Mouse (Mus musculus) CD8-positive naive resting alpha-beta T cell, adult 2 months (primary cell): Measurements from ENCODE around the gene I0C0044D17Rik.
"Not testable (repeated sequence)": the region's sequence is repeated elsewhere in the genome, so short reads cannot be mapped to it uniquely, and the experiment has no call there.

Experiments
- DNase-seq, 2 experiments: peaks; one replicate each; pipeline ENCODE4 v3.0.0; 2022; ENCODE audit warnings: low read depth in 2 of 2, low spot score in 2 of 2

I0C0044D17Rik gene

DNA sequence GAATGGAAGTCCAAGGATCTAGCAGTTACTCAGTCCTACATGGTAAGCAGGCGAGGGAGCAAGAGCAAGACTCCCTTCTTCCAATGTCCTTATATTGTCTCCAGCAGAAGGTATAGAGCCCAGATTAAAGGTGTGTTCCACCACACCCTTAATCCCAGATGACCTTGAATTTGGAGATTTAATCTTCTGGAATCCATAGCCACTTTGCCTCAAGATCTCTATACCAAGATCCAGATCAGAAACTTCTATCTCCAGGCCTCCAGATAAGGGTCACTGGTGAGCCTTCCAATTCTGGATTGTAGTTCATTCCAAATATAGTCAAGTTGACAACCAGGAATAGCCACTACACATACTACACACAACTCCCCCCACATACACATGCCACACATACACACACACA lies at the start of gene I0C0044D17Rik:
Gene I0C0044D17Rik, minus strand, starts transcription at position 101 of the 400 bp plus-strand sequence.
- DNase-seq: not testable (repeated sequence)

DNA sequence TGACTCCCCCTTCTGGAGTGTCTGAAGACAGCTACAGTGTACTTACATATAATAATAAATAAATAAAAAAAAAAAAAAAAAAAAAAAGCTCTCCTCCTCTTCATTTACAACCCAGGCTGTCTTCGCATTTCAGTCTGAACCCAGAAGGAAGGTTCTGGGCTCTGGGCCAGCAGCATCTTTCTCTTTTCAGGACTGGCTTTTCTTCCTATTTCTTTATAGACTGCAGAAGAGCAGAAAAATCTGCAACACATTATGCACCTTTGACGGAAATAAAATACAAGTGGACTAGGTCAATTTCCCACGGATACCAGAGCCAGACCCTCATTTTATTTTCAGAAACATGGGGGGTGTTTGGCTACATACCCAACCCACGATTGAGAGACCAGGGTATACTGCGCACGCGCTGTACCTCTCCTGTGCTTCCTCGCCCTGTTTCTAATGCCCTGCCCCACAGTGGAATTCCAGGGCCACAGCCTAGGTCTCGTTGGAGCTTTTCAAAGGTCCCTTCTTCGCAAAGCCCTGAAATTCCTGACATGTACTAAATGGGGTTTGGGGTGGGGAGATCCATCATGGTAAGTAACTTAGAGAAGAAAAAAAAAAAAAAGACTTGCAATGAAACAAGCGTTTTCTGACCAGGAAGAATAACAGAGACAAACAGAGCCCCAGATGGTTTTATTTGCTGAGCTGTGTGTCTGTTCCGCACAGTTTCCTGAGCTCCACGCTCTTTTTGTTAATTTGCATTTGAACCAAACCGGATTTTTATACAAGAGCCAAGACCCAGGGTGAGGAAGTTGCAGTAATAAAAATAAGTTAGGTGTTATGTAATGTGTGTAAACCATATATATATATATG lies 42.0 kb upstream of the I0C0044D17Rik start:
- no peak for DNase-seq

DNA sequence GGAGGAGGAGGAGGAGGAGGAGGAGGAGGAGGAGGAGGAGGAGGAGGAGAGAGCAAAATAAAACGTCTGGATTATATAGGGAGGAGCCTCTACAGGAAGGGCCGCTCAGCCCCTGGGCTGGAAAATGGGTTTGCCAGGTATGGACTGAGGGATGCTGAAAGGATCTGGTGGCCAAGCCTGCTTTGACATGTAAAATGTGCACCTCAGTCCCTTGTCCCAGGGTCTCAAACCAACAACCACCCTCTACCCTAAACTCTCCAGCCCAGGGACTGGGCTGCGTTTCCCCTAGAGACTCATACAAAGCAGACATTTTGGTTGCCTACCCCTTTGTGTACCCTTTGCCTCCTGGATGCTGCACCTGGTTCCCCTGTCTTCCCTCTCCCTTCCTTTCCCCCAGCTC lies 40.9 kb upstream of the I0C0044D17Rik start:
- no peak for DNase-seq

DNA sequence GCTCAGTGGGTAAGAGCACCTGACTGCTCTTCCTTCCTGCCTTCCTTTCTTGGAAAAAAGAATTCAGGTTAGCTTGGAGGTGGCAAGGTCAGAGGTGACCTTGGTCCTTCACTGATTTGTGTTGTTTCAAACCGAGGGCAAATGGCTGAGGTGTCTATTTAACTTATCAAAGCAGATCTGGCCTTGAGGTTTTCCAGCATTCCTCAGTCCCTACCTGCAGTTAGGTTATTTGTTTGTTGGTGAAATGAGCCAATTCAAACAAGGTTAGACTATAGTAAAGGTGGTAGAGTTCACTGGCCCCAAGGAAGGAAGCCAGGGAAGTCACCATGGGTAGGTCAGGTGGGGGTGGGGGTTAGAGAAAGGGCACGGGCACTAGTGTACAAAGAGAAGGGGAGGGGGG lies 40.5 kb upstream of the I0C0044D17Rik start:
- no peak for DNase-seq

DNA sequence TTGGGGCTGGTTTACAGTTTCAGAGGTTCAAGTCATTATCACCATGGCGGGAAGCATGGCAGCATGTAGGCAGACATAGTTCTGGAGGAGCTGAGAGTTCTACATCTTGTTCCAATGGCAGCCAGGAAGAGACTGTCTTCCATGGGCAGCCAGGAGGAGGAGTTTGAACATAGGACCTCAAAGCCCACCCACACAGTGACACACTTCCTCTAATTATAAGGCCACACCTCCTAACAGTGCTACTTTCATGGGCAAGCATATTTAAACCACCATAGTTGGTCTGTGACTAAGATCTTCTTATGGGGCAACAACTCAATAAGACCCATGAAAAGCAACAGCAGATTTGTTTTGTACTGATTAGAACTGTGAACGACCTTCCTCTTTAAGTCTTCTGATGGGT lies 39.8 kb upstream of the I0C0044D17Rik start:
- no peak for DNase-seq

DNA sequence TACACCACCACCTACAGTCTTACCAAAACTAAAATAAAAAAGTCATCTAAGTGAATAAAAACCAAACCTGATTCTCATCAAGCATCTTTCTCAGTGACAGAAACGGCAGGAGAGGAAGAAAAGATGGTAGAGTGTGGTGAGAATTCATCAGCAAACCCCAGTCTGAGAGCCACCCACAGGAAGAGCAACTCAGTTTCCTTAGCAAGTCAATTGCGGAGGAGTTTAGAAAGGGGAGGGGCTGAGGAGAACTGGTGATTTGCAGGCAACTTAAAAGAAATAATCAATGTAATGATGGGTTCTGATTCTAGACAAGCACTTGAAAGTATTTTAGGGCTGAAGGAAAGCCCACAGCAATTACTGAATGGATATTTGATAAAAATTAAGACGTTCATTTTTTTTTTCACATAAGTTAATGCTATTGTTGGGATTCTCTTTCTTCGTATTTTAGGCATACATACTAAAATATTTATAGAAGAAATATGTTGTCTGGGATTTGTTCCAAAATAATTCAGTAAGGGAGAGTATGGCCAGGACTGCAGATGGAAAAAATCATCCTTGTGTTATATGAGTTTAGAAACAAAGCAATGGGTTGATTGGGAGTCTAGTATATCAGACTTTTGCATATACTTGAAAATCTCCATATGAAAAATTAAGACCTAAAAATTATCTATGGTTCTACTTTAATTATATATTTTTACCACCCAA lies 34.7 kb upstream of the I0C0044D17Rik start:
- no peak for DNase-seq

DNA sequence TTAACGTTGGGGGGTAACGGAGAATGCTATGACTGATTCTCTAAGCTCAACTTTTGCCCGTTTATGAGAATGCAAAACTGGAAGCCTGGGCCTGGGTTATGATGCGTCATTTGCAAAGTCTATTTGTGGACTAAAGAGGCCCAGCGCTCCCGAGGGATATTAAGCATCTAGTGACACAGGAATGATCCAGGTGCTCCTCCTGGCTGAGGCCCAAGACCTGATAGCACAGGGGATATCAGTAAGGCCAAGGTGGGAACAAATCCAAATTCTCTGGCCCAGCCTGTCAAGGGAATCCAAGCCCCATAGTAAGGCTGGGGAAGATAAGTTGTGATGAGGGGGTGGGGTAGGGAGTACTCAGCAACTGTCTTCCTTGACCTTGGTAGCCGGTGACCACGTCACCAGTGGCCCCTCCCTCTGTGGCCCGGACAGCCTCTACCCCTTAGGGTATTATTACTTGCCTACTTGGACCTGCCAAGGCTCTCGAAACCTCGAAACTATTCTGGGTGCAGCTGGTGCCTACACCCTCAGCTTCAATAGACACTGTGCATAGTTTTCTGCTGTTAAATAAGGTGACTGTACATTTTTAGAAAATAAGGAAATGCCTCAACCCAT lies 33.5 kb upstream of the I0C0044D17Rik start:
- no peak for DNase-seq

DNA sequence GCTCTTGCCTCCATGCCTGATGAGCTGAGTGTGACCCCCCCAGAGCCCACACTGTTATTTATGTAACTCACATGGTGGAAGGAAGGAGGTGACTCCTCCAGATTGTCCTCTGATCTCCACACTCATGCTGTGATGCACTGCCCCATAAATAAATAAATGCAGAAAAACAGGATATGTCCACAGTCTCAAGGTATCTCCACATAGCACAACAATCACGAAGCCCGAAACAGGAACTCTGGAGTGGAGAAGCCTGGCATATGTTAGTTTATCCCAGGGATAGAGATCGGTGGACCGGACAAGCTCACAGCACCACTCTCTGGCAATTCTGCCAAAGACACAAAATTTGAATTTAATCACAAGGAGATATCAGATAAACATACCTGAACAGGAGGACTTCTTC lies 30.3 kb upstream of the I0C0044D17Rik start:
- DNase-seq: no peak

DNA sequence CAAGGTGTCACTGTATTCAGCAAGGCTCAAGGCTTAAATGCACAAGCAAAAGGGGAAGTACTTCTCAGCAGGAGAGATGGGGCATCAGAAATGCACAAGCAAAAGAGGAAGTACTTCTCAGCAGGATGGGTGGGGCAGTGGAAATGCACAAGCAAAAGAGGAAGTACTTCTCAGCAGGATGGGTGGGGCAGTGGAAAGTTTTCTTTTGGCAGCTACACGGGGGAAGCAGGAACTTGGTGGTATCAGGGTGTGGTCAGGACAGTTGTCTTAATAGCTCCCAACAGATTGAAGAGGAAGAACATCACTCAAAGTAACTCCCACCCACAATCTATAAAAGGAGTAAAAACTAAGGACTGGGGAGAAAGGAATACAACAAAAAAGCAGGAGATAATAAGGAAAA lies 26.8 kb upstream of the I0C0044D17Rik start:
- DNase-seq: not testable (repeated sequence)

DNA sequence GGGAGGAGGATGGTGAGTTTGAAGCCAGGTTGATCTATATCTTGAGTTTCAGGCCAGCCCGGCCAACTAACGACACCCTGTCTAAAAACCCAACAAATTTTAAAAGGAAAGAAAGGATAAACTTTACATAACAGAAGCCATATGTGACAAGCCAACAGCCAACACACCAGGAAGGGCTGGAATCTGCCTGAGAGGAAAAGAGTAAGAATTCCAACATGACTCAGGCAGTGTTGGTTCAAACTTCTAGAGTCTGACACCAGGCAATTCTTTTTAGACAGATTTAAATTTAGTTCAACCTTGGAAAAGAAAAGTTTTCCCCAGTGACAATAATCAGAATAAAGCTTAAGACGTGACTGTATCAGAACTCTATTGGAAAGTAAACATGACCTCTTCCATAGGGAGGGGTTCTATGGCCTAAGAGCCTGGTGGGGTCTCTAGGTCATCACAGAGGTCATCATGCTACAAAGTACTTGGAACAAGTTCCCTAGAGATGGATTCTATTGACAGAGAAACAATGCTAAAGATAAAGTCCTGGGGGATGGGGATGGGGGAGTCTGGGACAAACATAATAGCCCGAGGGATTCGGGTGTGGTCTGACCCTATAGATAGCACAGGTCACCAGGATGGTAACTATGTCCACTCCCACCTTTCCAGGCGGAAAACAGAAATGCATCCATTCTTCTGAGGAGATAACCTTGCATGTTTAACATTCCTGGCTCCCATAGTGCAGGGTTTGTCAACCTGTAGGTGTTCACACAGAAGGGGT lies 23.7 kb upstream of the I0C0044D17Rik start:
- no peak for DNase-seq

DNA sequence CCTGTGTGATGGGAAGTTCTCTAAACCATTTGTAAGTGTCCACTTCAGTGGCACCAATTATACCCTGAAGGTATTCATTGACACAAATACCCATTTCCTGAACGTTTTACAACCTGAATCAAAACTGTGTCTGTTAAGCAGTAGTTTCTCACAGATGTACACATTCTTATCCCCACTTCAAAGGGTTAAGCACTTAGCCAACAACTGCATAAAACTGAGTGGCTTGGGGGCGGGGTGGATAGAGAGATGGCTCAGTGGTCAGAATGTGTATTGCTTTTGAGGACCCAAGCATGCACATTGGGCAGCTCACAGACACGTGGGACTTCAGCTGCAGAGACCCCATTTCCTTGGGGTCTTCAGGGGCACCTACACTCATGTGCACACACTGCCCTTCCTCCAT lies 22.8 kb upstream of the I0C0044D17Rik start:
- DNase-seq: no peak

DNA sequence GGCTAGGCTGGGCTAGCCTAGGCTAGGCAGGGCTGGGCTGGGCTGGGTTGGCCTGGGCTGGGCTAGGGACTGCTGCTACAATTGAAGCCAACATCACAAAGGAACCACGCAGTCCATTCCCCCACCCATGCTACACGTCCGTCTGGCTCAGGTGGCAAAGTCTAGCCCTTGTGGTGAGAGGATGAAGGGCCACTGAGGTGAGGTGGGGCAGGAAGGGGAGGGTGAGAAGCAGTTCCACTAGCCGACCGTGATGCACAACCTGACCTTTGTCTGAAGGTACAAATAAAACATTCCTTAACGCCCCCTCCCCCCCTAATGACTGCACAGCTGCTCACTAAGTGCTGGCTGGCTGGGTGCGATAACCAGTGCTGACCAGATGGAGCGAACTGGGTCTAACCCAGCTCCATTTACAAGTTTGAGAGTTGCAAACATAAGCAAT lies 22.1 kb upstream of the I0C0044D17Rik start:
- DNase-seq: no peak

DNA sequence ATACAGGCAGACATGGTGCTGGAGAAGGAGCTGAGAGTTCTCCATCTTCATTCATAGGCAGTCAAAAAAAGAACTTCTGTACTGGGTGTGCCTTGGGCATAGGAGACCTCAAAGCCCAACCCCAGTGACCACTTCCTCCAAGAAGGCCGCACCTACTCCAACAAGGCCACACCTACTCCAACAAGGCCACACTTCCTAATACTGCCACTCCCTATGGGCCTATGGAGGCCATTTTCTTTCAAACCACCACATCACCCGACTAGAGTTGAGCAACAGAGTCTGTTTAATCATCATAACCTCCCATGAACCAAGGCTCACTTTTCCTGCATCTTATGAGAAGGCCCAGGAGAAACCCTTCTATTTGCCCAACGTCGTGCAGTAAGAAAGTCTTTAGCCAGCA lies 21.6 kb upstream of the I0C0044D17Rik start:
- no peak for DNase-seq

DNA sequence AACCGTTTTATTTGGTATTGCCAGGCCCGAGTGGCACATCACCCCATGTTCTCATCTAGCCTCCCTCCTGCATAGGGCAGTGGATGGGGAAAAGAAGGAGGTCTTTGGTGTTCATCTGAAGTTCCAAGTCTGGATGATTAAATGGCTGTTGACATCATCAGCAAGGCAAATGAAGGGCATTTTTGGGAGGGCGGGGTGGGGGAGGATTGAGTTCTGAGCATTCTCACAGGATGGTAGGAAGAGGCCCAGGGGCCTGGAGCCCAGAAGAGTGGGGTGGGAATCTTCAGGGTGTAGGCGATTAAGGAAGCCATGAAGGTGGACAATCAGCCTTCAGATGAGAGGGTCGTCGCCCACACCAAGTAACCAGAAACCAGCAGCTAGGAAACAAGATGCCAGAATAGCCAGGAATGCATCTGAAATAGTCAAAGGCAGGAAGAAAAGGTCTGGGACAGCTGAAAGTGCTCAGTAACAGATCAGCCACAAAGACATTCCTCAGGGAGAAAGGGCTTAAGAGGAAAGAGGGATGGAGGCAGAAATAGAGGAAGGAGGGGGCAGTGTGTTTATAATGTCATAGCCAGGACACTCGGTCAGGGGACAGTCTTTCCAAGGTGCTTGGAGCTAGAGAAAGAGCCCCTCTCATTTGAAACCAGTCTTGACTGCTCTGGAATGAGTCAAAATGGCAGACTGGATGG lies 20.4 kb upstream of the I0C0044D17Rik start:
- no peak for DNase-seq

DNA sequence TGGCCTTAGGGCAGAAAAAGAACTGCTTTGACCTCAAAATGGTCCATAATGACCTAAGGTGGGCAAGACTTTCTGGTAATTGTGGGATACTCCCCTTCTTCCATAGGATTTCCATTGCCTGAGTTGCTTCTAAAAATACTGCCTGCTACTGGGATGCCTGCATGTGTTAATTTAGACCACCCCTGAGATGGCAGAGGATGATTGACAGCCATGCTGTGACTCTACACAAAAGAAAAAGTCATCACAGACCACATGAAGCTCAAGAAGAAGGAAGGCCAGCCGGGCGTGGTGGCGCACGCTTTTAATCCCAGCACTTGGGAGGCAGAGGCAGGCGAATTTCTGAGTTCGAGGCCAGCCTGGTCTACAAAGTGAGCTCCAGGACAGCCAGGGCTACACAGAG lies 17.6 kb upstream of the I0C0044D17Rik start:
- not testable (repeated sequence) for DNase-seq

DNA sequence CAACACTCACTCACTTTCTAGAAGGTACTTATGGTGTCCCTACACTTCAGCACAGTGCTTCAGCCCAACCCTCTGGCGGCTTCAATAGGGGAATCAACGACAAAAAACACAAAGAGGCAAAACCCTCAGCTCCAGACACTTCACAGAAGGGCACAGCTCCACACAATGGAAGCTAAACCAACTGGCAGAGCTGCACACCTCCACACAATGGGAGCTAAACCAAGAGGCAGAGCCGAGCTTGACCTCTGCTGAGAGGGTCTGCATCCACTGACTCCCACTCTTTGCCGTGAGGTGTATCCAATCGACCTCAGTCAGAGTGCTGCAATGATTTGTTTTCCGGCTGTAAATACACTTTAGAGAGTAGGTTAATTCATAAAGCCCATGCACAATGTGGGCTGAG lies 16.9 kb upstream of the I0C0044D17Rik start:
- DNase-seq: no peak

DNA sequence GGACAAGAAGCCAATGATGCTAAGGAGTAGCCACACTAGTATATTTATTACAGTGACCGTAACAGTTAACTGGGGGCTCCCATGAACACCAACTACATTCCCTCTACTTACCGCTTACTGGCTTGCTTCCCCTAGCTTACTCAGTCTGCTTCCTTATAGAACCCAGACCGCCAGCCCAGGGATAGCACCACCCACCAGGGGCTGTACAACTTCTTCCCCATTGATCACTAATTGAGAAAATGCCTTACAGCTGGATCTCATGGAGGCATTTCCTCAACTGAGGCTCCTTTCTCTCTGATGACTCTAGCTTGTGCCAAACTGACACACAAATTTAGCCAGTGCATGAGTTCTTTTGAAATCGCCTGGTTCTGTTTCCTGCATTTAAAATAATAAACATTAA lies 15.3 kb upstream of the I0C0044D17Rik start:
- no peak for DNase-seq

DNA sequence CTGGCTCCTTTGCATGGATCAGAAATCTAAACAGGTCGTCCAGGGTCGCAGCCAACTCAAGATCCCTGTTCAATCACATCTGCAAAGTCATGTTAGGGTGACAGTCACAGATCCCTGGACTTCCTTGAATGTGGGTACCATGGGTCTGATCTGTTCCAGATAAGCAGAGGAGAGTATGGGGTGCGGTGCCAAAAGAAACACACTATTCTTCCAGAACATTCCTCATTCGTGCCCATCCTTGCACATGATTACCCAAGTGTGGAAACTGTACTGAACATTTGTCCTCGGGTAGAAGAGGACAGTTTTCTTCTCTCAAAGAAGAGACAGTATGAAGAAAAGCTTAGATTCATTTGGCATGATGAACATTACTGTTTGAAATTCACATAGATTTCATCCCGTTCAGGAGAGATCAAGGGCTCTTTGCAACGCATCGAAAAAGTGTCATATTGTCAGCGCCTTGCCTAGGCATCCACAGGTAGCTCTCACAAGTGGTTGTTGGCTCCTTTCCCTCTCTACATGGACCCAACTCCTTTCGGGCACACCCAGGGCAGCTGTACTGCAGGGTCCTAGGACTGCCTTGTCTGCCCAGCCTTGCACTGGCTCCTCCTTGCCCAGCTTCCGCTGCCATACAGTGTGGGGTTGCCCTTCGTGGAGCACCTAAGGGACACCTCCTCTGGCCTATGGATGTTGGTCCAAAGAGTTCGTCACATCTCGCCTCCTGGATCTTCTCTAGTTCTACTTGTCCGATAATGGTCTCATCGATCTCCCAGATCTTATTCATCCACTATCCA lies 14.3 kb upstream of the I0C0044D17Rik start:
- DNase-seq: no peak

DNA sequence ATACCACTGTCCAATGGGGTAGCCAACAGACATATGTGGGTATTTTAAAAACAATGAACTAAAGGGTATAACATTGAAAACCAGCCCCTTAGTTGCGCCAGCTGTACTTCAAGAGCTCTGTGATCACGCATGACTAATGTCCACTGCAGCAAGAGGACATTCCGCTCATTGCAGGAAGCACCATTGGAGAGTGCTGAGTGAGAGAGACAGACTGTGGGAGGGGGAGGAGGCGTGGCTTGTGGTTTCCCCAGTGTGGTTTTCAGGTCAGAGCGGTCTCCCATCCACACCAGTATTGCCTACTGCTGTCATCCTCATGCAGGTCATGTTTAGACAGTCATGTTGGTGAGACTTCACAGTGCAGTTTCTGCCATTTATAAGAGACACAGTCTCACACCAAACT lies 12.9 kb upstream of the I0C0044D17Rik start:
- no peak for DNase-seq

DNA sequence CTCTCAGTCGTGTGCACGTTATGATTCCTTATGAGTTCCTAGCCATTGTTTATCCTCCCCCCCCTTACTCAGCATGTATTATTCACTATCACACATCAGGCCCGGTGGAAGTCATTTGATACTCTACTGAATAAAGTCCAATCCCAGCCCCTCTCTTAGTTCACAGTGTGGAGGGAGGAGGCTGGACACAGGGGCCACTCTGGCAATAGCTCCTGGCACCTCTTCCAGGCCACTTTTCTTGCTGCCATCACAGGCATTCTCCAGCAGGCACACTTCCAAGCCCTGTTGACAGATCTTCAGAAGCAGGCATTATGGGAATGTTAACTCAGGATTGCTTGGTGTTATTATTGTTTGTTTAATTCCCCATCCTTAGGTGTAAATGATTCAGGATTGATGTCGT lies 11.1 kb upstream of the I0C0044D17Rik start:
- DNase-seq: no peak
